Mouse (Mus musculus) E14TG2a.4 (cell line): ENCODE measurements around the gene Hdac4.

Experiments
- CTCF ChIP-seq: conservative IDR thresholded peaks from 2 replicates; pipeline ENCODE4 v1.5.1; 2014; ENCODE audit warnings: low read length
- NANOG ChIP-seq: IDR thresholded peaks from 2 replicates; pipeline ENCODE4 v1.6.1; 2014; ENCODE audit warnings: borderline replicate concordance, low read length, mixed read lengths

- TF ChIP-seq CTCF (no peak), NANOG (no peak)
These were observed 115.4 kb downstream of the Hdac4 start for GRCm38 (mm10) chr1:92079982-92080537.
